Mouse (Mus musculus) stomach, embryonic 14.5 days (tissue): ENCODE results near the gene Rraga. TPM values are rescaled to one million over a fixed set of nuclear protein-coding genes. Genes with fewer than 3 reads are reported as not detected.

ENCODE experiments used
- ATAC-seq: fragments of 200-750 bp; cut with Nextera tagmentation; 2 replicates; pipeline ENCODE4 v1.8.0; 2017; ENCODE audit warnings: low read depth, moderate TSS enrichment; ENCODE audit not compliant: insufficient number of reproducible peaks, insufficient read depth, low FRiP score
- H3K27ac ChIP-seq: fragments of 300-500 bp; sonication (generic); 2 replicates; pipeline ENCODE4 v1.5.1; 2014; ENCODE audit warnings: mild to moderate bottlenecking, low read length, moderate library complexity, mixed read lengths
- H3K27me3 ChIP-seq: fragments of 300-500 bp; sonication (generic); 2 replicates; pipeline ENCODE4 v1.6.1; 2014; ENCODE audit warnings: low read length, control low read depth, mixed read lengths; ENCODE audit not compliant: control insufficient read depth, insufficient read depth
- H3K36me3 ChIP-seq: fragments of 300-500 bp; sonication (generic); 2 replicates; pipeline ENCODE4 v1.6.1; 2014; ENCODE audit warnings: mild to moderate bottlenecking, control low read depth, low read length, moderate library complexity, mixed read lengths; ENCODE audit not compliant: control insufficient read depth, insufficient read depth
- H3K4me1 ChIP-seq: fragments of 300-500 bp; sonication (generic); 2 replicates; pipeline ENCODE4 v1.6.1; 2014; ENCODE audit warnings: low read length, control low read depth, mixed read lengths; ENCODE audit not compliant: control insufficient read depth, insufficient read depth
- H3K4me2 ChIP-seq: fragments of 300-500 bp; sonication (generic); replicated peaks from 2 replicates; pipeline ENCODE4 v1.6.1; 2014; ENCODE audit warnings: low read depth, low read length, control low read depth
- H3K4me3 ChIP-seq: fragments of 300-500 bp; sonication (generic); 2 replicates; pipeline ENCODE4 v1.5.1; 2014; ENCODE audit warnings: low read depth, low read length, control low read depth
- H3K9ac ChIP-seq: fragments of 300-500 bp; sonication (generic); replicated peaks from 2 replicates; pipeline ENCODE4 v1.6.1; 2014; ENCODE audit warnings: low read depth, mild to moderate bottlenecking, control low read depth, low read length, moderate library complexity, mixed read lengths
- H3K9me3 ChIP-seq: fragments of 300-500 bp; sonication (generic); 2 replicates; pipeline ENCODE4 v1.6.1; 2016; ENCODE audit warnings: low read depth, low read length, control low read depth; ENCODE audit not compliant: control insufficient read depth
- WGBS: fragments of 180-500 bp; shearing (Covaris S2); extraction: QIAGEN DNeasy Blood & Tissue Kit; methylation state at CpG from one replicate; pipeline ENCODE4 v1.1.7; 2014; 5-methylcytosine and 5-hydroxymethylcytosine counted together
- polyA plus RNA-seq: library from polyadenylated mRNA; unstranded; fragments of >200 nt; fragmentation: Nextera tagmentation; extraction: Ambion mirVana; gene quantifications from 2 replicates; pipeline ENCODE4 v1.2.1, GENCODE M21; 2014

Gene Rraga
- polyA plus RNA-seq, 1 experiment from 2014 or later = 81.8 TPM

DNA sequence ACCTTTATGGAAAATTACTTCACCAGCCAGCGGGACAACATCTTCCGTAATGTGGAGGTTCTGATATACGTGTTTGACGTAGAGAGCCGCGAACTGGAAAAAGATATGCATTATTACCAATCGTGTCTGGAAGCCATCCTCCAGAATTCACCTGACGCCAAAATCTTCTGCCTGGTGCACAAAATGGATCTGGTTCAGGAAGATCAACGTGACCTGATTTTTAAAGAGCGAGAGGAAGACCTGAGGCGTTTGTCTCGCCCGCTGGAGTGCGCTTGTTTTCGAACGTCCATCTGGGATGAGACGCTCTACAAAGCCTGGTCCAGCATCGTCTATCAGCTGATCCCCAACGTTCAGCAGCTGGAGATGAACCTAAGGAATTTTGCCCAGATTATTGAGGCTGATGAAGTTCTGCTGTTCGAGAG, 663 bp downstream of the Rraga start:
- peak overlapping the region; percentile 96 for H3K27ac ChIP-seq
- ATAC-seq = no peak
- H3K9me3 ChIP-seq = no peaks in the 10 kb centered on the region
- peak overlapping the region; percentile 71 for H3K9ac ChIP-seq
- H3K4me3 ChIP-seq = peak overlapping the region; percentile 83
- no peaks in the 10 kb centered on the region for H3K36me3 ChIP-seq
- H3K4me1 ChIP-seq = peaks cover 7% of the 10 kb centered on the region
- under 1% methylated on average over 20 of the region's 20 CpGs for WGBS
- no peaks in the 10 kb centered on the region for H3K27me3 ChIP-seq
- H3K4me2 ChIP-seq = peak overlapping the region; percentile 70

DNA sequence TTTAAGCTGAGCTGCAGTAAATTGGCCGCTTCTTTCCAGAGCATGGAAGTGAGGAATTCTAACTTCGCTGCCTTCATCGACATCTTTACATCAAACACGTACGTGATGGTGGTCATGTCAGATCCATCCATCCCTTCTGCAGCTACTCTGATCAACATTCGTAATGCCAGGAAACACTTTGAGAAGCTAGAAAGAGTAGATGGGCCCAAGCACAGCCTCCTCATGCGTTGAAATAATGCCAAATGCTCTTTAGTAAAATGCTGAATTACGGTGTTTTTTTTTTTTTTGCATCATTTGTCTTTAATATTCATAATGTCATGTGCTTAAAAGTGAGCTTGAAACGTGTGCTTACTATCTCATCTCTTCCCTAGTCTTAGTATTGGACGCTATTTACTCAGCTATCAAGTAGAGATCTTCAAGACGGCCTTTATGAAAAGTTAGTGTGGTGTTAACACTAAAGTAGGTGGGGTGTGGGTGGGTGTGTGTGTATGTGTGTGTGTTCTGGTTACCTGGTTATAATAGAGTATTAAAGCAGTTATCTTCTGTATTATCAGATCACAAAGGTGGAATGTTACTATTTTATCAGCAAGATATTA, 1.3 kb downstream of the Rraga start:
- Histone ChIP-seq H3K9me3 (no peaks in the 10 kb centered on the region), H3K36me3 (no peaks in the 10 kb centered on the region; the same call in 1 of the 2 replicates)
- ATAC-seq = no peak

DNA sequence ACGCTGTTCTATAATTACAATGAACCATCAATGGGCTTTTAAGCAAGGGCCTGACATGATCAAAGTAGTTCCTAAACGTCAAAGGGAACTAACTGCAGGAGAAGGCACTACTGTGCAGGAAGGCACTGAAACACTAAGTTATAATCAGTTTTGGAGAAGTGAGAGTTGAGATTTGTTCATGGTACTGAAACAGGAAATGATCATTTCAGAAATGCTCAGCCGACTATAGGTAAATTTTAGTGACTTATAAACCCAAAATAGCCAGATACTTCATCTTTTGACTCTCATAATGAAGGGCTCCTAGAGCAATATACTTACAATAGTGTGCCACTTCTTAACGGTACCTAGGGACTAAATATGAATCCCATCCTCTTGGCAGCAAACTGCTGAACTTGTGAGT, 4.6 kb downstream of the Rraga start:
- no peak overlapping the region for H3K4me3 ChIP-seq
- 63% methylated on average over 4 of the region's 4 CpGs for WGBS
- no peak overlapping the region for H3K9ac ChIP-seq
- no peak overlapping the region for H3K4me2 ChIP-seq
- H3K36me3 ChIP-seq = peaks cover 16% of the 10 kb centered on the region
- ATAC-seq = no peak
- H3K9me3 ChIP-seq = no peaks in the 10 kb centered on the region
- peaks cover 7% of the 10 kb centered on the region for H3K4me1 ChIP-seq
- no peak overlapping the region for H3K27ac ChIP-seq
- no peaks in the 10 kb centered on the region for H3K27me3 ChIP-seq

More for the DNA sequence above, 1.3 kb downstream of the Rraga start:
- Histone ChIP-seq H3K4me1 (peaks cover 7% of the 10 kb centered on the region), H3K4me3 (peak overlapping the region; percentile 83), H3K4me2 (peak overlapping the region; percentile 70), H3K9ac (peak overlapping the region; percentile 71), H3K27me3 (no peaks in the 10 kb centered on the region), H3K27ac (peak overlapping the region; percentile 96; the same call in 1 of the 2 replicates)
- WGBS = 8% methylated on average over 11 of the region's 11 CpGs

DNA sequence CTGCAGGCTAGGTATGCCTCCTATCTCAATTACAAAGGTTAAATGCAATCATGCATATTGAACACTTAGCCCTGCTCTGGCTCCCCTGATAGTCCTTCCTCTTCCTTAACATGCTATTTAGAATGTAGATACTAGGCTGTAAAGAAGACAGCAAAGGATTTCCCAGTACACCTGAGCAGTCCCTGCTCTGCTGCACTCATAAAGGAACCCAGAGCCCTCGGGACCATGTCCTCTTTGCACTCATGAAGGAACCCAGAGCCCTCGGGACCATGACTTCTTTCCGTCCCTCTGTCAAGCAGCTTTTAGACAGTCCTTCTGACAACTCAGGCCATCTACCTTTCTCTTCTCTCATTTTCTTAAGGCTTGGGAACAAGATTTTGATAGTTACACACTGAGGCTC, 5.1 kb downstream of the Rraga start:
- H3K4me1 ChIP-seq = peaks cover 7% of the 10 kb centered on the region
- WGBS = 85% methylated on average over 3 of the region's 3 CpGs
- no peak overlapping the region for H3K27ac ChIP-seq
- no peak for ATAC-seq
- H3K27me3 ChIP-seq = no peaks in the 10 kb centered on the region
- H3K4me2 ChIP-seq = no peak overlapping the region
- H3K36me3 ChIP-seq = peaks cover 22% of the 10 kb centered on the region
- H3K9me3 ChIP-seq = no peaks in the 10 kb centered on the region
- H3K4me3 ChIP-seq = no peak overlapping the region
- no peak overlapping the region for H3K9ac ChIP-seq

DNA sequence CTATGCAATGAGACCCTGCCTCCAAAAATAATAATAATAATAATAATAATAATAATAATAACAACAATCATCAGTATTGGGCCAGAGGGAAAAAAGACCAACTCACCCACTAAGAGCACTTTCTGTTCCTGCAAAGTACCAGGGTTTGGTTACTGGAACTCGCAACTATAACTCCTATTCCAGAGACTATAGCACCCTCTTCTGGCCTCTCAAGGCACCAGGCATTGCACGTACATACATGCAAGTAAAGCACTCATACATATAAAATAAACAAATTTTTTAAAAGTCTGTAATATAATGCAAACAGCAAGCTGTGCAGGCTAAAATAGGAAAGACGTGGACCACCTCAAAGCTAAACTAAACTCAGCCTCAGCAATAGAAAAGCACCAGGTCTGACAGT, 12.8 kb downstream of the Rraga start:
- Histone ChIP-seq H3K4me2 (no peak overlapping the region), H3K27ac (no peak overlapping the region), H3K36me3 (peaks cover 40% of the 10 kb centered on the region), H3K27me3 (no peaks in the 10 kb centered on the region), H3K9me3 (no peaks in the 10 kb centered on the region), H3K4me1 (no peaks in the 10 kb centered on the region), H3K9ac (no peak overlapping the region), H3K4me3 (no peak overlapping the region)
- WGBS = 88% methylated on average over 3 of the region's 3 CpGs
- no peak for ATAC-seq

DNA sequence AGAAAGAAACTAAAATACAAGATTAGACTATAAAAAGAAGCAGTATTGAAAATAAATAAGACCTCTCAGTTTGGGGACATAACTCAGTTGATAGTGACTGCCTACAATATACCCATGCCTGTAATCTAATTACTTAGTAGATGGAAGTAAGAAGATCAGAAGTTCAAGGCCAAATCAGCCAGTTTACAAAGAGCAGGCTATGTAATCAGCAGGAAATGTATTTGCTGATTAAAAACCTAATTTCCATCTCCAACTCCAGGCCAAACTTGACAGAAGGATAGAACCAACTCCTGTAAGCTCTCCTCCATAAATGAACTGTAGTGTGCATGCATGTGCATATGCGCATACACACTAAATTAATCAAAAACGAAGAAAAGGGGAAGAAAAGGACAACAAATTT, 15.8 kb downstream of the Rraga start:
- H3K9me3 ChIP-seq = no peaks in the 10 kb centered on the region
- no peaks in the 10 kb centered on the region for H3K27me3 ChIP-seq
- no peaks in the 10 kb centered on the region for H3K4me1 ChIP-seq
- peaks cover 18% of the 10 kb centered on the region for H3K36me3 ChIP-seq
- H3K4me3 ChIP-seq = no peak overlapping the region
- no peak for ATAC-seq
- 93% methylated on average over 2 of the region's 2 CpGs for WGBS
- H3K27ac ChIP-seq = no peak overlapping the region
- no peak overlapping the region for H3K9ac ChIP-seq
- H3K4me2 ChIP-seq = no peak overlapping the region

DNA sequence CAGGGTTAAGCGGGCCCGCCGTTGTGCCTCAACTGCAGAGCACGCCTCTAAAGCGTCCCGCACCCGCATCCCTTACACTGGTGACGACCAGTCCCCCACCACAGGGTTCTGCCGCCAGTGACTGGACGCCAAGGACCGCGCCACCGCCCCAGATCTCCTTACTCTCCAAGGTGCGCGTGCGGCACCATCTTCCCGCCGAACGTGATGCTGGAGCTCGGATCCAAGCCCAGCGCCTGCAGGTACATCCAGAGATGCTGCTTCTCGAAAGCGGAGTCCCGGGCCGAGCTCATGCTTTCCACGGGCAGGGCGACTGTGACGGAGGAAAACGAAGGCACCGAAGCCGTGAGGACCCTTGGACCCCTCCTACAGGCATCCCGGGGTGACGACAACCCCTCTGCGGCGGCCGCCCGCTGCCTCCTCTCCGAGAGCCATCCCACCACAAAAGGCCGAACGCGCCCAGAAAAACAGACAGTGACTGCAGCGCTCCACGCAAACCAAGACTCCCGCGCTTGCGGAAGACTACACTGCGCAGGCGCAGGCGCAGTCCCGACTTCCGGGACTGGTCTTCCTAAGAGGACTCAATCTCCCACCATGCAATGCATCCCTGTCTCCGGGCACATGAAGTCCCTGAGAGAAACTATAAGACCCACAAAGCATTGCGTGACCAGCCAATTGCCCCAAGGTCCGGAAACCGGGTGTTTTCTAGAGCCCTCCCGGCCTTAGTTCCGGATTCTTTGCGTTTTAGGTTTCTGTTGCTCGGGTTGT, 36.2 kb downstream of the Rraga start, which contains the start of gene Haus6:
Haus6 (minus strand) TSS at position 532 of the 765 bp plus-strand sequence.
- Histone ChIP-seq H3K4me2 (peak within 1 kb of the TSS; percentile 75), H3K4me1 (peaks cover 5% of the 10 kb centered on the region), H3K36me3 (no peaks in the 10 kb centered on the region), H3K9me3 (no peaks in the 10 kb centered on the region), H3K27ac (peak within 1 kb of the TSS; percentile 76), H3K27me3 (no peaks in the 10 kb centered on the region), H3K4me3 (peak within 1 kb of the TSS; percentile 91), H3K9ac (peak within 1 kb of the TSS; percentile 74)
- under 1% methylated on average over 59 of the region's 59 CpGs for WGBS
- ATAC-seq = peak; percentile 100

DNA sequence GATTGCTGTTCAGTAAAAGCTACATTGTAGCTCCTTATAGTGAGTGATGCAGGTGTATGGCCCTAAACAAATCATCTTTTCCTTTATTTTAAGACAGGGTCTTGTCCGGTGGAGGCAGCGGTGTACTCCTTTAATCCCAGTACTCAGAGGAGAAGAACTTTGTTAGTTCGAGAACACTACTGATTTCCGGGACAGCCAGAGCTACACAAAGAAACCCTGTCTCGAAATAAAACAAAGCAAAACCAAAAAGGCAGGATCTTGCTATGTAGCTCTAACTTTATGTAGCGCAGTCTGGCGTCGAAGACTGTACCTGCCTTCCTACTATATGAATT, 36.8 kb downstream of the Rraga start:
- Histone ChIP-seq H3K4me1 (peaks cover 5% of the 10 kb centered on the region), H3K4me3 (peak overlapping the region; percentile 91), H3K27ac (0 out of 2 replicates have a peak overlapping the region, but pooled peaks have one; percentile 55), H3K4me2 (peak overlapping the region; percentile 47), H3K27me3 (no peaks in the 10 kb centered on the region), H3K36me3 (no peaks in the 10 kb centered on the region), H3K9ac (peak overlapping the region; percentile 55), H3K9me3 (no peaks in the 10 kb centered on the region)
- 35% methylated on average over 8 of the region's 8 CpGs for WGBS
- no peak for ATAC-seq
